Mouse (Mus musculus) mature B cell (primary cell): Measurements from ENCODE around the gene Disp2.

Source experiments
- in situ Hi-C: fragments of 300-500 bp; cut with MboI; formaldehyde crosslinking; loops from 2 replicates; pipeline ENCODE4 v1.14.3; 2019

Gene Disp2

GRCm38 (mm10) chr2:118779504-118780480 lies at the start of gene Disp2:
TSS of gene Disp2 (plus strand) at chr2:118779719.
- in situ Hi-C loops = no loop called here

DNA sequence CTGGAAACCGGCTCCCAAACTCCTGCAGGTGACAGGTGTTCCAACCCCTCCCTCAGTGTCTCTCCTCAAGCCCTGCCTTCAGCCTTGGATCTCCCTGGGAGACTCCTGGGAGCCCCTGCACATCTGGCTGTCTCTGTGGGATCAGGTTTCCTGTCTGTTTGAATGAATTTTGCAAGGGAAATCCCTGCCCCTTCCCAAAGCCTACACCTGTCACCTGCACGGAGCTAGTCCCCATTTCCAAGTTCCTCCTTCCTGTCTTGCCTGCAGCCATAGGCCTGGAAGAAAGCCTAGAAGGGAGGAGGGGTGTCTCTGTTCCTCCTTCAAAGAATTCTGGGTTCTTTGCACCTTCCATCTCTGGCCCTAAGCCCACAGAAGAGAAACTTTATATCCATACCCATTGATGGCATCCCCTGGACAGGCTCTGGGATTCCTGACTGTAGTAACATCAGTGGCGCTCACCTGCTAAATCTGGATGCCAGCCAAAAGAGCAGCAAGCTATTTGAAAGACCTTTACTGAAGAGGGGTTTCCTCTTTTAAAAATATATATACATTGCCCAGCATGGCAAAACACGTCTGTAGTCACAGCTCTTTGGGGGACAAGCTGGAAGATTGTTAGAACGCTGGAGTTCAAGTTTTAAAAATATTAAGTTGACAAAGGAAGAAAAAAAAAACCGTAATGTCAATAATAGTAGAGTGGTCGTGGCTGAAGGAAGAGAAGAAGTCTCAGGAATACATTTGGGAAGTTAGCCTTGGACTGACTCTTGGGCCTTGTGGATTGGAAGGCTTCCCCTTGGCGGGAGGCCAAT lies 49.5 kb upstream of the Disp2 start:
- in situ Hi-C loops = no loop called here

- in situ Hi-C loops = no loop called here
Measured at GRCm38 (mm10) chr2:118730622-118730915, 49.0 kb upstream of the Disp2 start.

DNA sequence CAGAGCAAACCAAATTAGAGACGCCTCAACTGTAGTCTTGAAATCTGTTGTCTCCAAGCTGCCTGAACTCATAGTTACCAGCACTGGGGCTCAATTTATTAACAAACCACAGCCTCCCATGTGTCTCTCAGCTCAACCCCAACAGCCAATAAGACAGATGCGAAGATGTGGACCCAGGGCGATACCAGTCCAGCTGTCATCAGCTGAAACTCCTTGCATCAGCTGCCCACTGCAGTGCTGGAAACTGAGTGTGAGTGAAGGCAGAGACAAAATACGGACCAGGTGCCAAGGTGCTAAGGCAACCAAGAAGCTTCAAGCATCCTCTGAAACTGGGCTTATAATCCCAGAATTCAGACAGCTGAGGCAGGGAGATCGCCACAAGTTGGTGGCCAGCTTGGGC lies 47.5 kb upstream of the Disp2 start:
- in situ Hi-C loops = no loop called here

DNA sequence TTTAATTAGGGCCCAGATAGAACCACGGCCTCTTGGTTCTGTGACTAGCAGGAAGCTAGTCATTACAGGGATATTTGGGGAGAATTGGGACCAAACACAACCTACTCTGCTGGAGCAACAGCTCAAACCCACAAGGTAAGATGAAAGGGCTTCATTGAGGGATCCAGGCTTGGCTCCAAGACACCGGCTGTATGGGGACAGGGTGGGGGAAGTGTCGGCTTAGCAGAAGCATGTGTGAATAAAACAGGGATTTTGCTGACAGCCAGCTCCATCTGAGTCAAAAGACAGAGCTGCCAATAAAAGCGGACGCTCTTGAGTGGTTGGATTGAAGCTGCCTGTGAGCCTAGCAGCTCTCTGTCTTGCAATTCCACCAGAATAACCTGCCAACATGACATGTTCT lies 46.2 kb upstream of the Disp2 start:
- in situ Hi-C loops = no loop called here

DNA sequence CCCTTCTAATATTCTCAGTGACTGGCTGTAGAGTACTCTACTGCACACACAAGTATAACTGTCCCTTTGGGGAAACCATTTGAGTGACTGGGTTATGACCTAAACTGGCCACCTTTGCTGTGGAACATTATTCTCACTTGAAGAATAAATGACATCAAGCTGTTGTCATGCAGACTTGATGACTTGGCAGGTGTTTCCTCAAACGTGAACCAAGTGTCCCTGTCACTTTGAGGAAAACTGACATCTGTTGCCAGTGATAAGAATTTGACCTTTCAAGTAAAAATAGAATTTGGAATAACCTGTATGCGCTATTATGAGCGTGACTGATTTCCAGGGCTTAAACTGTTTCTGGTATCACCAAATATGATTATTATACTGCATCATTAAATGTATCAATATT lies 39.2 kb upstream of the Disp2 start:
- in situ Hi-C loops = no loop called here

GRCm38 (mm10) chr2:118741183-118741582 lies 38.3 kb upstream of the Disp2 start:
- in situ Hi-C loops = no loop called here

- in situ Hi-C loops = no loop called here
Measured at GRCm38 (mm10) chr2:118743261-118743943, 36.1 kb upstream of the Disp2 start.

GRCm38 (mm10) chr2:118744621-118745020 lies 34.9 kb upstream of the Disp2 start:
- in situ Hi-C loops = no loop called here

- in situ Hi-C loops = no loop called here
Measured at GRCm38 (mm10) chr2:118745232-118745884, 34.2 kb upstream of the Disp2 start, which contains the start of gene Inafm2. TSS of gene Inafm2 (plus strand) at chr2:118745758.

- in situ Hi-C loops = no loop called here
Measured at GRCm38 (mm10) chr2:118745915-118746901, 33.3 kb upstream of the Disp2 start.

DNA sequence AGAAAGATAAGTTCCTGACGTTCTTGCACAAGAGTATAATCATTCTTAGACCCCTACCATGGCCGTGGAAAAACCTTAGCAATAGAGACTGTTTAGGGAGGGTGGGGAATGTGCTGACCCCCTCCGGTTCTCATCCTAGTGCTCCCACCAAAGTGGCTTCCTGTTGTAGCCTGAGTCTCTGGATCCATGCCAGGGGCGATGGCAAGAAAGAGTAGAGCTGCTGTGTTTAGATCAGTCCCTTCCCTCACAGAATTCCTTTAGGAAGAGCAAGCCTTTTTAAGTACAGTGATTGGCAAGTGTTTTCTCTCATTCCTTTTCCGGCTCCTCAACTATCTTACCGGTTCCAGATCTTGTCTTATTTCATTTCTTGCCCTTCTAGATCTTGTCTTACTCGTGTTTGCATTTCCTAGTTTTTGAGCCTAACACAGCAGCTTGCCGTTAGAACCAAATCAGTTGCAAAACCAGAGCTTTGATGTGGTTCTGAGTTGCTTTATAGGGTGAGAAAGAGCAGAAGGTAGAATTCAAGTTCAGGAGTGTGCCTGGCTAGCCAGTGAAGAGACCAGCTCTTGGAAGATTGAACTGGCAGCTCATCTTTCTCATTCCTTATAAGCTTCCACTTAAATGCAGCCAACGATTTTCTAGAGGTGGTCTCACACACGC lies 32.1 kb upstream of the Disp2 start:
- in situ Hi-C loops = no loop called here

DNA sequence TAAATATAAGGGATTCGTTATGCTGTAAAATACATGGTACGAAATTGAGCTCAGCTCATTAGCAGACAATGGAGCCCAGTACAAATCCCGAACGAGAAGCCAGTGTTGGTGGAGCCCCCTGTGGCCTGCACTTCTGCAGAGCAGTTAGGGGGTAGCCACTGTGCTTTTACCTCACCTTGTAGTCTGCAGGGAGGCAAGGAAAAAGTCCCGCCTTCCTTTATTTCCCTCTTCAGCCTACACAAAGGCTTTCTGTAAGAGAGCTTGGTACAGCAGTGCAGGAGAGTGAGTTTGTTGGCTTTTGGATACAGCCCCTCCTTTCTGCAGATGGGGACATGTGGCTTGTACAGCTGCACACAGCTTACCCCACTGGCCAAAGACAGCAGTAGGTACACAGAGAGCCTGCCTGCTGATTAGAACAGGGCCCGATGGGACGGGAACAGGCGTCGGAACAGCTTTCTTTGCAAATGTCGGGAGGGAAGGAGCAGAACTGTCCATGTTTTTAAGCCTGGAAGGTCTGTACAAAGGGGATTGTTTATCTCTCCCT lies 30.1 kb upstream of the Disp2 start:
- in situ Hi-C loops = no loop called here

- in situ Hi-C loops = loop anchor here (10.0 to 25.0 kb wide), 2 partner anchors 137 to 266 kb away; no protein-coding TSS in a partner anchor
Measured at GRCm38 (mm10) chr2:118750476-118750875, 29.0 kb upstream of the Disp2 start.

GRCm38 (mm10) chr2:118751896-118752791 lies 27.4 kb upstream of the Disp2 start:
- in situ Hi-C loops = loop anchor here (10.0 to 25.0 kb wide), 2 partner anchors 135 to 267 kb away; no protein-coding TSS in a partner anchor

- in situ Hi-C loops = loop anchor here (10.0 to 25.0 kb wide), 2 partner anchors 135 to 268 kb away; no protein-coding TSS in a partner anchor
Measured at GRCm38 (mm10) chr2:118752792-118753108, 26.8 kb upstream of the Disp2 start.

GRCm38 (mm10) chr2:118754143-118754542 lies 25.4 kb upstream of the Disp2 start:
- in situ Hi-C loops = loop anchor here (10.0 to 25.0 kb wide), 2 partner anchors 133 to 269 kb away; no protein-coding TSS in a partner anchor

DNA sequence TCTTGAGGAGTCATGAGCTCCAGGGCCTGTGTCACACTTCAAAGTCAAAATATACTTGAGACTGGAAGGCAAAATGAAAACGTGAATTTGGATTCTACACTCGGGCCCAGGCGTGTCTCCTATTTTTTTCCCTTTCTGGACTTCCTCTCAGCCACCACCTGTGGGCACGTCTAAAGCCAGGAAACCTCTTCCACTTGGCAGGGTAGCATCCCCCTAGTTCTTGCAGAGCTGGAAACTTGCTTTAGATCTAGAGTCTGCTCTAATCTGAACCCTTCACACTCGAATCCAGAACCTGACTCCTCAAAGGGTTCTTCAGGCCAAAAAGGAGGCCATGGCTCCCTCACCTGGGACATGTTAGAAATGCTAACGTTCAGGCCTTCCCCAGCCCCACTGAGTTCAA lies 24.1 kb upstream of the Disp2 start:
- in situ Hi-C loops = loop anchor here (10.0 to 25.0 kb wide), 2 partner anchors 132 to 271 kb away; no protein-coding TSS in a partner anchor
